Mouse (Mus musculus) small intestine, adult 2 months (tissue): Measurements from ENCODE around the gene Cpne2. TPM values are rescaled to one million over a fixed set of nuclear protein-coding genes. Genes with fewer than 3 reads are reported as not detected.

Experiments
- H3K27ac ChIP-seq: fragments of 200-500 bp; 2 replicates; pipeline ENCODE4 v1.5.1; 2012; ENCODE audit warnings: low read depth, low read length, control low read depth, inconsistent platforms; ENCODE audit not compliant: insufficient read depth
- H3K27me3 ChIP-seq: fragments of 200-500 bp; 2 replicates; pipeline ENCODE4 v1.6.1; 2012; ENCODE audit warnings: mild to moderate bottlenecking, moderate library complexity, low read length, inconsistent platforms; ENCODE audit not compliant: control insufficient read depth, insufficient read depth
- H3K36me3 ChIP-seq: fragments of 200-500 bp; 2 replicates; pipeline ENCODE4 v1.6.1; 2012; ENCODE audit warnings: mild to moderate bottlenecking, low read length, control low read depth, inconsistent platforms; ENCODE audit not compliant: control insufficient read depth, insufficient read depth
- H3K4me1 ChIP-seq: fragments of 200-500 bp; 2 replicates; pipeline ENCODE4 v1.6.1; 2012; ENCODE audit warnings: low read length, inconsistent platforms, mixed read lengths; ENCODE audit not compliant: control insufficient read depth, insufficient read depth, insufficient read length
- H3K4me3 ChIP-seq: fragments of 200-500 bp; 2 replicates; pipeline ENCODE4 v1.5.1; 2012; ENCODE audit warnings: low read depth, mild to moderate bottlenecking, control low read depth, inconsistent platforms, low read length, moderate library complexity
- CTCF ChIP-seq: fragments of 200-500 bp; IDR thresholded peaks from 2 replicates; pipeline ENCODE4 v1.5.1; 2012; ENCODE audit warnings: low read depth, mild to moderate bottlenecking, control low read depth, inconsistent platforms, low read length, moderate library complexity, mixed read lengths; ENCODE audit not compliant: insufficient replicate concordance, insufficient read length; ENCODE audit errors: extremely low read depth
- POLR2A ChIP-seq: fragments of 200-500 bp; IDR thresholded peaks from 2 replicates; pipeline ENCODE4 v1.6.1; 2012; ENCODE audit warnings: low read depth, mild to moderate bottlenecking, control low read depth, inconsistent platforms, low read length, moderate library complexity
- WGBS: fragments of 180-500 bp; shearing (Covaris S2); methylation state at CpG from one replicate; pipeline ENCODE4 v1.1.7; 2018; 5-methylcytosine and 5-hydroxymethylcytosine counted together
- polyA plus RNA-seq: library from polyadenylated mRNA; depleted of rRNA; stranded (reverse); fragments of >200 nt; gene quantifications from 2 replicates; pipeline ENCODE4 v1.2.3, GENCODE M21; 2012

Cpne2 gene
- polyA plus RNA-seq, 1 experiment: 108 TPM

DNA sequence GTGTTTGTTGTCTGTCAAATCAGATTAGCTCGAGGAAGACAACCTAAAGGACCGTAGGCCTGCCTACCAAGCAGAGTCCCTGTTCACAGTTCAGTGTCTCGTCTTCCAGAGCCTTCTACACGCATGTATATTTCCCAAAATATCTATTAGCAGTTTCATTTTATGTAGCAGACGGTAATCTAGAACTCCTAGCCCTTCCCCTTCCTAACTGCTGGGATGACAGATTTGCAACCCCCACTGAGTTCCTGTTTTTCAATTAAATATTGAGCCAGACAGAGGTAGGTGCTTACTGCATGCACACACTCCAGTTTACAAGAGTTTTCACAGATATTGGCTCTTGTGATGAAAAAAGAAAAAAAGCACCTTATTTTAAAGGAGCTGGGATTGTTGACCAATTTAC is 16.7 kb downstream of the Cpne2 start:
- TF ChIP-seq CTCF: no peak
- no peak for TF ChIP-seq POLR2A
- no peak overlapping the region for H3K4me3 ChIP-seq
- no peaks in the 10 kb centered on the region; the same call in 1 of the 2 replicates for H3K36me3 ChIP-seq
- no peaks in the 10 kb centered on the region for H3K4me1 ChIP-seq
- no peaks in the 10 kb centered on the region for H3K27me3 ChIP-seq
- H3K27ac ChIP-seq: no peak overlapping the region
- 73% methylated on average over 5 of the region's 5 CpGs for WGBS

DNA sequence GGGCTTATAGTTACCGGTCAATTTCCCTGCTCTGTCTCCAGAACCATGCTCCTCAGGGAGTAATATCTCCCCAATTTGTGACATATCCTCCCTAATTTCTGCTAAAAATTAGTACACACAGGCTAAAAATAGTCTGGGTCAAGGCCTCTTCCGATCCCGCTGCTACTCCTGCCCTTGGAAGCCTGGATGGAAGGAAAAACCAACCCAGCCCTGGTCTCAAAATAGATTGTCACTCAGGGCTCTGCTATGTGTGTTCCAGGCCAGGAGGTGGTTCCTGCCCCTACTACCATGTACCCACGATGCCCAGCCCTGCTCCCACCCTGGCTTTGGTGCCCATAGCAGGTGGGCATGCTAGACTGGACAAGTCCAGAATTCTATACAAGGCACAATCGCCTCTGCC is 17.2 kb downstream of the Cpne2 start:
- H3K27me3 ChIP-seq: no peaks in the 10 kb centered on the region
- no peak overlapping the region for H3K4me3 ChIP-seq
- no peak overlapping the region for H3K27ac ChIP-seq
- no peaks in the 10 kb centered on the region for H3K4me1 ChIP-seq
- no peak for TF ChIP-seq POLR2A
- no peak for TF ChIP-seq CTCF
- H3K36me3 ChIP-seq: no peaks in the 10 kb centered on the region; the same call in 1 of the 2 replicates
- 82% methylated on average over 5 of the region's 5 CpGs for WGBS

DNA sequence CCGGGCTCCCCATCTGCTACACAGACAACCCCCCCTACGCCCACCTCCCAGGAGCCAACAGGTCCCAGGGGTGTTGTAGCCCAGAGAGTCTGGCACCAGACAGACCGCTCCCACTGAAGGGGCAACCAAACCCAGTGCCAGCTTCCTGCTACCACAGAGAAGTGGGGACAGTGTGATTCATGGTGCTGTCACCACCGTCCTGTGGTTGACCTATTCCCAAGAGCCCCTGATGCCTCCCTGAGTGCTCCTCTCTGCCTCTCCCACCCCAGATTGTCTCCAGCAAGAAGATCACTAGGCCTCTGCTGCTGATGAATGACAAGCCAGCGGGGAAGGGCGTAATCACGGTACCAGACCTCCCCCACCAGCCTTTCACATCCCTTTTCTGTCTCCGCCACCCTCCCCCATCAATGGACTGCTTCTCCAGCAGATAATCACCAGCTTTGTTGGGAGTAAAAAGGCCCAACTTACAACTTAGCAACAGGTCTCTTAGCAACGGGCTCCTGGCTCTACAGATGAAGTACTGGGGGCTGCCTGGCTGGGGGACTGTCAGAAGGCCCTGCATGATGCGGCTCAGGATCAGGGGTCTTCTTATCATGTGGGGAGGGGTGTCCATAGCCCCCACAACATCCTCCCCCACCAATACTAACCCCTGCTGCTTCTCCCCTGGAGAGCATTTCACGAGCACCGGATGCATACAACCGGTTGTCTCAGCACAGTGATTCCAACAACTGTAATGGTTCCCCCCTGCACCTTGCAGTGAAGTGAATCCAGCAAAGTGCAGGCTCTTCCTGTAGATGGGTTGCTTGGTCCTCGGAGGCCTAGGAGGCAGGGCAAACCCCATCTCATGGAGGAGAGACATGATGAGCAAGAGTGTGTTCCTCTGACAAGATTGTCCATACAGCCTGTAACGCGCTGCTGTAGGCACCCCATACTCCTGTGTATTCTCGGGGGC is 19.0 kb downstream of the Cpne2 start:
- Histone ChIP-seq H3K36me3 (no peaks in the 10 kb centered on the region; the same call in 1 of the 2 replicates), H3K4me1 (no peaks in the 10 kb centered on the region), H3K27ac (no peak overlapping the region), H3K27me3 (no peaks in the 10 kb centered on the region), H3K4me3 (no peak overlapping the region)
- TF ChIP-seq POLR2A (no peak), CTCF (no peak)
- WGBS: 74% methylated on average over 17 of the region's 17 CpGs

DNA sequence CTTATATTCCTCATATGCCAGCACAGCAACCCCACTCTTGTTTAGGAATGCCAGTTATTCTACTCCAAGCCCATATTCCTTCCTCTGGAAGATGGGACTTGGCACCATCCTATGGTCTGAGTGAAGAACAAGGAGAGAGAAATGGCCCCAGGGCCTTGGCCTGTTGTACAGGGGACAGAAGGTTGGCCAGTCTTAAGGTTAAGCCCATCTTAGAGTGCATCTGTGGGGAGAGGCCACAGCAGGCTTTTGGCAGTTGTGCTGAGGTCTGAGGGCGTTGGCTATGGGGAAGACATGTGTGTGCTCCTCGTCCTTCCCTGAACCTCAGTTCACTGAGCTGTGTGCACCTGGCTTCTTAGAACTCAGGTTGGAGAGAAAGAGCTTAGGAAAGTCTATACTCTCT is 19.9 kb downstream of the Cpne2 start:
- Histone ChIP-seq H3K4me3 (no peak overlapping the region), H3K36me3 (no peaks in the 10 kb centered on the region; the same call in 1 of the 2 replicates), H3K27me3 (no peaks in the 10 kb centered on the region), H3K27ac (no peak overlapping the region), H3K4me1 (no peaks in the 10 kb centered on the region)
- TF ChIP-seq CTCF (no peak), POLR2A (no peak)
- WGBS: 61% methylated on average over 2 of the region's 2 CpGs

DNA sequence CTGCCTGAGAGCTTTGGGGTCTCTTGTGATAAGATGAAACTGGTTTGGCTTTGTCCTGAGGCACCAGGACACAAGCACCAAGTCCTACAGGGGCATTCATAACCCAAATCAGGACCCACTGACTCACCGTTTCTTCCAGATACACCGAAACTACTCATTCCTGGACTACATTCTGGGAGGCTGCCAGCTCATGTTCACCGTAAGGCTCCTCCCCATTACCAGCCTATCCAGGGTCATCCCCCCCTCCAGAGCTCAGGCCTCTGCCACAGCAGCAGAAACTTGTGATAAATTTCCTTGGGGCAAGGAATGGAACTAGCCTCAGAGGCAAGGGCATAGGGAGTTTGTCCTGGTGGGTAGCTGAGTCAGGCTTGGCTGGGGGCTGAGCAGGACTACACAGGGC is 24.5 kb downstream of the Cpne2 start:
- no peak for TF ChIP-seq CTCF
- WGBS: 84% methylated on average over 3 of the region's 3 CpGs
- Histone ChIP-seq H3K27ac (no peak overlapping the region), H3K4me1 (no peaks in the 10 kb centered on the region), H3K36me3 (0 out of 2 replicates have a peak, but pooled peaks cover 4% of the 10 kb centered on the region), H3K4me3 (no peak overlapping the region), H3K27me3 (no peaks in the 10 kb centered on the region)

DNA sequence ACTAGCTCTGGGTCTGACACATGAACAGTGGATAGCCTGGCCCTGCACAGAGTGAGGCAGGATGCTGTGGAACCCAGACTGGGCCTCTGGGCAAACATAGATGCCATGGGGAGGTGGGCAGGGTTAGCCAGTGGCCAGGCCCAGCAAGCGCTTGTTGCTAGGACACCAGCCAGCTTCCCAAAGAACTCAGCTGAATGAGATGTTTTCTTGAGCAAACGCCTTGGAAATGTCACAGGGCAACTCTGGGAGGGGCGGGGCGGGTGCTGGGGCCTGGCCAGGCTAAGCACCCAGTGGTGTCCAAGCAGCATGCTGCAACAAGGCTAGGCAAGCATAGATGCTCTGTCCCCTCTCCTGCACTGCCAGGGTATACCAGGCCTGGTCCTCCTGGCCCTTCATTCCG is 28.5 kb downstream of the Cpne2 start:
- Histone ChIP-seq H3K4me1 (no peaks in the 10 kb centered on the region), H3K27me3 (no peaks in the 10 kb centered on the region), H3K36me3 (0 out of 2 replicates have a peak, but pooled peaks cover 4% of the 10 kb centered on the region), H3K27ac (no peak overlapping the region), H3K4me3 (no peak overlapping the region)
- TF ChIP-seq POLR2A (no peak), CTCF (no peak)
- 79% methylated on average over 5 of the region's 5 CpGs for WGBS

DNA sequence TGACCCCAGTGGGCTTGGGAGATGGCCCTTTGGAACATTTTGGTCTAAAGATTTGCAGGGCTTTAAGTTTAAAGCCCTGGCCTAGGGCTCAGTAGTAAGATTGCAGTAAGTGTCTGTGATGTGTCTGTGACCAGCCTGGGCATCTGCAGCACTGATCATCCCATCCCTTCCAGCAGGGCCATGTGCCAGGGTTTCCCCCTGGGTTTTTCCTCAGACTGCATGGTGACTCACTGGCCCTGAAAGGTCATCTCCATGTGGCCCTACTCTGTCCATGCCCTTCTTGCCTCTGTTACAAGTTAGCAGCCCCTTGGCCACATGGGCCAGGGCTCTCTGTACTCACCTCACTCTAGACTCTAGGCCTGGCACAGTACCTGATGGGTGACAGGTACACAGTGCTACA is 31.6 kb downstream of the Cpne2 start:
- TF ChIP-seq CTCF: no peak
- no peak for TF ChIP-seq POLR2A
- Histone ChIP-seq H3K27me3 (no peaks in the 10 kb centered on the region), H3K4me3 (no peak overlapping the region), H3K36me3 (no peaks in the 10 kb centered on the region), H3K4me1 (no peaks in the 10 kb centered on the region), H3K27ac (no peak overlapping the region)
